Mouse (Mus musculus) forelimb bud, embryonic 11.5 days (tissue): ENCODE results near the gene Gabrr1.
"Not testable (repeated sequence)": the region's sequence is repeated elsewhere in the genome, so short reads cannot be mapped to it uniquely, and the experiment has no call there.

ENCODE experiments used
- DNase-seq: peaks from one replicate; pipeline ENCODE4 v3.0.0-alpha.2; 2012; ENCODE audit warnings: low read depth, low spot score

Gabrr1 gene

DNA sequence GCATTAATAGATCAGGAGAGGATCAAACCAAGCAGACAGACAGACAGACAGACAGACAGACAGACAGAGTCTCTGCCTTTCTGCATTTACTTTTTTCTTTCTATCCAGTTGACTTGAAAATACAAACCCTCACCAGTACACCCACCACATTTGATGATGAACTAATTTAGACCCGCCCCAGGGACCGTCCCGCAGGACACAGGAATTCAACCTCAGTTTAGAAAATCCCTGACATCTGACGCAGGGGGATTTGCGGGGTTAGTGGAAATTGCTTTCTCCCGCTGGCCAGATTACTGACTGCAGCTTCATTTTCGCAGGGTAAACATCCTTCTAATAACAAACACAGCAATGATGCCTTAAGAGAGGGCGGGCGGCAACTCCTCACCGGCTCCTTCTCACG, at the start of gene Gabrr1:
Gene Gabrr1, plus strand, starts transcription at position 301 of the 400 bp plus-strand sequence.
- no peak for DNase-seq

DNA sequence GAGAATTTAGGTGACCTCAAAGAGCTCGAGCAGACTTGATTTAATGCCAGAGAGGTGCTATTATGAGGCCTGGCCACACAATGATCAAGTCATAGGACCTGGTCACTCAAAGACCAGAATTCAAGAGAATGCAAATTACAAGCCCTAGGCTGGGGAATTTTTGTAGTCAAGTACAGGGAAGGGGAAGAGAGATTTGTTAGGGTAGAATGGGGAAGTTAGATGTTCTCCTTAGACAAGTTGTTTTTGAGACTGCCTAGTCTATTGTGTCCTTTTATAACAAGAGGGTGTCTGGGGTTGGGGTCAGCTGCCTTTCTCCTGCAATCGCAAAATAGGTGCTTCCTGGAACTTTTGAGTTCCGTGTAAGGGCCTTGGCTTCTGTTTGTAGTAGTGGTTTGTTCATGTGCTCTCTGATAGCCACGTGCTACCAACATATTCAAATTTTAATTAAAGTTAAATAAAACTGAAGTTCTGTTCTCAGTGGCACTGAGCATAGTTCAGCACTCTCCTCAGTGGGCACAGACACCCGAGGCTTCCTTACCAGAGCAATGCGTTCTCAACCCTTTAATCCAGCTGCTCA, 33.1 kb upstream of the Gabrr1 start:
- DNase-seq = no peak

DNA sequence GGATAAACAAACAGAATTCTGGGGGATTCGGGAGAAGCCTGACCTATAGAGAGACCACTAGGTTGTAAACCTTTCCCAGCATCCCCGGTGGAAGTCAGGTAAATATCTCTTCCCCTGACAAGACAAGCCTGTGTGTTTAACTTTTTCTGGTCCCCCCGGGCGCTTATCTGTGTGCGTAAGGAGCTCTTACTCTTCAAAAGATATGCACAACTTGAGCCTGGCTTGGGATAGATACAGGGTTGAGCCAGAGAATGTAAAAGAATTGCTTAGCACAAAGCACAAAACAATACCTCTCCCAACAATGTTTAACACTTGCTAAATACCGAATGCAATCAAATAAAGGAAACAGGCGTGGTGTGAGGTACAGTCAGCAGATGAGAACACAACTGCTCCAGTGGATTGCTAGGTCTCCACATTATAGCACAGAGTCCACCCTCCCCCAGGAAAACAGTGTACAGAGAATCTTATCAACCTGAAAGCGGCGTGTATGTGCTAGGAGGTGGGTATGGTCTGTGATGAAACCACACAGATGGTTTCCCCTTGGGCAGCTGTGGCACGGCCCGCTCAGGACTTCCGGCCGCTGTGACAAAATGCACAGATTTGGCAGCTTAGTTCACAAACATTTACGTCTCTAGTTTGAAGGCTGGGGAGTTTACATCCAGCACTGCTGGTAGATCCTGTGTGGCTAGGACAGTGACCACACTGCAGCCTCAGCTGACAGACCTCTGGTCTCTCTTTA, 22.4 kb upstream of the Gabrr1 start:
- no peak for DNase-seq

DNA sequence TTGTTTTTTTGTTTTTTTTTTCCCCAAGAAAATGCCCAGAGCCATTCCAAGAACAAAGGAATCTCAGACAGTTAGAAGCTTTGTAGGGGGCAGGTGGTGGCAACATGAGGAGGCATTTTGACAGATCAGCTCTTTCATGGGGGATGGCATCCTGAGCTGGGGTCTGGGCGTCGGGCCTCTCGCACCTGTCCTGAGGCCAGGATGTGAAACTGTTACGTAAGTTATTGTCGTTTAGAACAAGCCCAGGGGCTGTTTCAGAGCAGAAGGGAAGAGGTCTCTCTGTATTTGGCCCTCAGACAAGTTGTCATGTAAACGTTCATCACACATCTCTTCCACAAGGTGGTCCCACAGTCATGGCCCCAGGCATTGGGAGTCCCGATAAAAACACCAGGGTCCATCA, 21.5 kb upstream of the Gabrr1 start:
- DNase-seq = no peak

DNA sequence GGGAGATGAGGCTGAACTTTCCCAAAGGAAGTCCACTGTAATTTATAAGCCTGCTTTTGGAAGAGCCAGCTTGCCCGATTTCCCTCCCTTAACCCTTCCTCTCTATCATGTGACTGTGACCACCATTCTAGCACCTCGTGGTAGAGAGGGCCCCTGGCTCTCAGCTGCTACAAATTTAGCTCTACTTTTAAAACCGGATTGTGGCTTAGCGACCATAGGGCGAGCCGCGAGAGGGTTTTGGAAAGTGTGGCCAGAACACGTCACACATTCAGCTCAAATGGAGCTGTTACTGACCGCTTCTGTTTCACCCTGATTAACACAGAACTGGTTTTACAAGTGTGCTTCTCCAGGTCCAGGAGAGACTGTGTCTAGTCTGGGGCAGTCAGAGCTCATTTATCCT, 21.0 kb upstream of the Gabrr1 start:
- DNase-seq = no peak

DNA sequence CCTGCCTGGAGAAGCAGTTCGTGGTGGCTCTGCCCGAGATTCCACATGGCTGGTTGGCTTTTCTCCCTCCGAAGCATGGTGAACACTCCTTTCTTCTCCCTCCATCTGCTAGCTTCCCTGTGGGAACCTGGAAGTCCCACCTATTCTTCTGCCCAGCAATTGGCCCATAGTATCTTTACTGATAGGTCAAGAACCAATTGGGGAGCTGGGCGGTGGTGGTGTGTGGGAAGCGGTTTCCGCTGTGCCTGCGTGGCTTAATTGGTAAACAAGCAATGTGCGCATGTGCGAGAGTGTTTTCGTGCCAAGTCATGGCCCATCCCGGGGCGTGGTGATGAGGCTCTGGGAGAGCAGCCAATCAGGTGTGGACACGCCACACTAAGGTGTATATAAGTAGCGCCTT, 19.5 kb upstream of the Gabrr1 start:
- DNase-seq = not testable (repeated sequence)

DNA sequence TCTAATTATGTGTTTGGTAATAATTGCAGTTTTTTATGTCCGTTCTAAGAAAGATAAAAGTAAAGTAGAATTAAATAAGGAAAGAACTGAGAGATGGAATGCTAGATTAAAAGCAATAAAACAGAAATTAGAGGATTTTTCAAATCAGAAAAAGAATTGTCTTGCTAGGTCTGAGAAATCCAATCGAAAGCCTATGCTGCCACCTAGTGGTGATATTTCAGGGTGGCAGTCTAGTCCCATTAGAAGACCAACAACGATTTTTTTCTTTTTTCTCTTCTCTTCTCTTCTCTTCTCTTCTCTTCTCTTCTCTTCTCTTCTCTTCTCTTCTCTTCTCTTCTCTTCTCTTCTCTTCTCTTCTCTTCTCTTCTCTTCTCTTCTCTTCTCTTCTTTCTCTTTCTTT, 13.2 kb upstream of the Gabrr1 start:
- peak; percentile 80 for DNase-seq

DNA sequence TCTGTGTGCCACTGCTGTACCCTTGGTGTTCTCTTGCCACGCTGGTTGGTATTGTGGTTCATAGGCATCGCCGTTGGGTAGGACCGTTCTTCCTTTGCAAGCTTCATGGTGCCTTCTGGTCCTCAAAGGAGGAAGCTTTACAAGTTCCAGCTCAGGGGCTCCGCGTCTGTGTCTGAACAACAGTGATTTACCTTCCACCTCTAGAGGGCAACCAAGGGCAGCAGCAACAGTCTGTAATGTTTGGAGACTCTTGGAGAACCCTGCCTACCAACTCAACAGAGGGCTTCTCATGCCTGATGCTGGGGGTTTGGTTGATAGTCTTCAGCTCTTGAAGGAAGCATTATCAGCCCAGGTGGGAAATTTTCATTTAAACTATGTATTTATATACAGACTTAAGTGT, 7.8 kb upstream of the Gabrr1 start:
- peak; percentile 20 for DNase-seq

DNA sequence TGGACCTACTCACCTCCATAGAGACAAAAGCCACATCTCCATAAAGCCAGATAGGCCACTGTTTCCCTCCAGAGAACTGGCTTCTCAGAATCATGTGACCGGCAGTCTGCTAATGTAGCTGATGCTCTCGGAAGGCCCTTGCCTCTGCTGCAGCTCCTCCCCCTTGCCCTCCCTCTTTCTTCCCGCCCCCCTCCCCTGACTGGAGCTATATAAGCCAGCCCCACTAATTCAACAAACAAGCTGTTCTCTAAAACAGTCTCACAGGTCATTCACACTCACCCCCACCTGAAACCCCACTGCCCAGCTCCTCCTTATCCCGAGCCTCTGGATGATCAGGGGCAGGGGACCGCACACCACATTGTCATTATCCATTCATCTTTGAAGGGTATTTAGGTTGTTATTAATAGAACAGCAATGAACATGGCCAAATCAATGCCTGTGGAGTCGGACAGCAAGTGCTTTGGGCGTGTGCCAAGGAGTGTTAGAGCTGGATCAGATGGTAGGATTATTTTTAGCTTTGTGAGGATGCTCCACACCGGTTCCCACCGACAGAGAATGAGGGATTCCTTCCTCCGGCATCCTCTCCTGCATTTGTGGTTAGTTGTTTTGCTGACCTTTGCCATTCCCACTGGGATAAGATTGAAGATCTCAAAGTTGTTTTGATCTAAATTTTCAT, 6.8 kb upstream of the Gabrr1 start:
- no peak for DNase-seq

DNA sequence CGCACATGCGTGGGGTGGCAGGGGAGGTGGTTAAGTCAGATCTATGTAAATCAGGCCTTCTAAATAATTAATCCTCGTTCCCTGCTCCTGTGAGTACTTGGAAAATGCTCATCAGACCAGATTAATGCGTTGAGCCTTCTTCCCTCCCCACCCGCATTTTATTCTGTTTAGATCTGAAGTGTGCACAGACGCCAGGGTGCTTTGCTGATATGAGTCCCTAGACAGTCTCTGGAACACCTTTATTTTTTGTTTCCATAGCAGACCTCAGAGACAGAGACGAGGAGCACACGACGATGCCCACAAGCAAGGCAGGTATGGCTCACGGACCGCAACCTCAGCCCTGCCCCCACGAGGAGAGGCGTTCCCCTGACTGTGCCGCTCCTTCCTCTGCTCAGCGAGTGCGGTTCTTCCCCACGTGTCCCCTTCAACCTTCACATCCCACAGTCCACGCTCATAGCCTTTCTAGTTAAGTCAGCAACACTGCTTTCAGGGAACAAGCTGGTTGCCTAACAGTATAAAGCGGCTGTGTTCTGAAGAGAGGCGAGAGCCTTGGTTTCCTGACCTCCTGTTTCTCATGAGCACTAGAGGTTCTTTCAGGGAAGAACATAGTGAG, 14.5 kb downstream of the Gabrr1 start:
- DNase-seq = no peak

DNA sequence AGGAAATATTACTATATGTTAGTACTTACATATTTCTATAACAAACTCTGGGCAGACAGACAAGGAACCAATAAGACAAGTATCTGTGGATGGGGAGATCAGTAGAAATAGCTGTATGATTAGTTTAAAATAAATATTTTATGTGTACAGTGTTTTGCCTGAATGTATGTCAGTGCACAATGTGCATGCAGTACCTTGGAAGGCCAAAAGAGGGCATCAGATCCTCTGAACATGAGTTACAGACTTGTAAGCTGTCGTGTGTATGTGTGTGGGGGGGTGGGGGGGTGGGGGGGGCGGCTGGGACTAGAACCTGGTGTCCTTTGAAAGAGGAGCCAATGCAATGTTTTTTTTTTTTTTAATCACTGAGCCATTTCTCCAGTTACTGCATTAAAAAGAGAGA, 15.5 kb downstream of the Gabrr1 start:
- DNase-seq = peak; percentile 57

DNA sequence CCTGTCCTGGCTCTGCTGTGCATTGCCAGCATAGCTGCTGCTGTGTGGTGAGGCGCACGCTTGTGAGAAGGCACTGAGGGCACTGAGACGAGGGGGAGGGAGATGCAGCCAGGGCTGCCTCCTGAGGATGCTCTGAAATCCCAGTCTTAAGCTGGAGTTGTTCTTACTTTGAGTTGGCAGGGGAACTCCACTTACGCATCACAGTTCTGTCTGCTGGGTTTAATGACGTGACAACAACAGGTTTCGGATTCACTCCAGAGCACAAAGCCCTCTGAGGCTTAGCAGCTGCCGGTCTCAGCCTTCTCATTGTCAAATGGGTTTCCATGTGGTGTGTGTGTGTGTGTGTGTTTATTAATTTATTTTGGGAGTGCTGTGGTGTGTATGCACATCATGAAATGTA, 16.8 kb downstream of the Gabrr1 start:
- DNase-seq = no peak

DNA sequence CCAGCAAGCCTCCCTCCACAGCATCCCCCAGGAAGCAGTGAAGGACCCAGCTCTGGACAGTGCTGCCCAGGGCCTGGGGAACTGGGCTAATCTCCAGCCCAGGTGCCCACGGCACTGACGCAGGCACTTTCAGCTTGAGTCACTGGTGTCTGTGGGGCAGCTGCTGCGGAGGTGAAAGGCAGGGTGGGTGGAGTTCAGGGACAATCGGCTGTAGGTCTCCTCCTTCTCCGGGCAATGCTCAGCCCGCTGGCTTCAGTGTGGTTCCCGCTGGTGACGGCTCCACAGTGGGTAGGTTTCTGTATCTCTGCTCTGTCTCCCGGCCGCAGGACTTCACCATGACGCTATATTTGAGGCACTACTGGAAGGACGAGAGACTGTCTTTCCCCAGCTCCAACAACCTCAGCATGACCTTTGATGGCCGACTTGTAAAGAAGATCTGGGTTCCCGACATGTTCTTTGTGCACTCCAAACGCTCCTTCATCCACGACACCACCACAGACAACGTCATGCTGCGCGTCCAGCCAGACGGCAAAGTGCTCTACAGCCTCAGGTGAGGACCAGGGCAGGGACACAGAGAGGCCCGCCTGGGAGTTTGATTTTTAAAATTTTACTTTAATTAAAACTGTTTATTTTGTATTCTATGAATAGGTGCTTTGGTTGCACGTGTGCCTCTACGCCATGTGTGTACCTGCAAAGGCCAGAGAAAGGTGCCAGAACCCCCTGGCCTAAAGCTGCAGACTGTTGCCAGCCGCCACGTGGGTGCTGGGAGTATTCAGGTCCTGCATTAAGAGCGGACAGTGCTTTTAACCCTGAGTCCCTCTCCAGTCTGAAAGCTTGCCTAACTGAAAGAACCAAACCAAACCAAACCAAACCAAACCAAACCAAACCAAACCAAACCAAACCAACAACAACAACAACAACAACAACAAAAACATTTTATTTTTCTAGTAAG, 20.0 kb downstream of the Gabrr1 start:
- DNase-seq = no peak

DNA sequence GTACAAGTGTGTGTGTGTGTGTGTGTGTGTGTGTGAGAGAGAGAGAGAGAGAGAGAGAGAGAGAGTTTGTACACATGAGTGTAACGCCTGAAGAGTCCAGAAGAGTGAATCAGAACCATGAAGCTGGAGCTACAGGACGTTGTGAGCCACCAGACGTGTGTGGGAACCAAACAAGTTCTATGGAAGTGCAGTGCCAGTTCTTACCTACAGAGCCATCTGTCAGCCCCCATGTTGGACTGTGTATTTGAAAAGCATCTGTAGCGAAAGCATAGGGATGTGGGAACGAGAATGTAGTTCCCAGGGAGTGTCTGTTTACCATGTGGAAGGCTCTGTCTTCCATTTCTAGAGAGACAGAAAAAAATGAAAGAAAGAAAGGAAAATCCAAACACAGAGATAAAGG, 51.2 kb downstream of the Gabrr1 start:
- no peak for DNase-seq

DNA sequence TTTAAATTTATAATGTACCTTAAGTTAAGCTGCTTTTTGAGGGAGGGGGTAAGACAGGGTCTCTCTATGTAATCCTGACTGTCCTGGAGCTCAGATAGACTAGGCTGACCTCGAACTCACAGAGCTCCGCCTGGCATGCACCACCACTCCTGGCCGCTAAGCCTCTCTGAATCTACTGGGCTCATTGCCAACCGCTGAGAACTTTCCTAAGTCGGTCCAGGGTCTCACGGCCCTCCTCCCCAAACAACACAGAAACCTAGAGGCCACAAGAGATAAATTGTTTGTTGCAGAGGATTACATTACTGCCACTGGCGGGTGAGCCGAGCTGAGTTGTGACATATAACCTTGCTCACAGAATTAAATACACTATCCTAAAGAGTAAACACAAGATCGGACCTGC, 55.8 kb downstream of the Gabrr1 start:
- DNase-seq = peak; percentile 54

DNA sequence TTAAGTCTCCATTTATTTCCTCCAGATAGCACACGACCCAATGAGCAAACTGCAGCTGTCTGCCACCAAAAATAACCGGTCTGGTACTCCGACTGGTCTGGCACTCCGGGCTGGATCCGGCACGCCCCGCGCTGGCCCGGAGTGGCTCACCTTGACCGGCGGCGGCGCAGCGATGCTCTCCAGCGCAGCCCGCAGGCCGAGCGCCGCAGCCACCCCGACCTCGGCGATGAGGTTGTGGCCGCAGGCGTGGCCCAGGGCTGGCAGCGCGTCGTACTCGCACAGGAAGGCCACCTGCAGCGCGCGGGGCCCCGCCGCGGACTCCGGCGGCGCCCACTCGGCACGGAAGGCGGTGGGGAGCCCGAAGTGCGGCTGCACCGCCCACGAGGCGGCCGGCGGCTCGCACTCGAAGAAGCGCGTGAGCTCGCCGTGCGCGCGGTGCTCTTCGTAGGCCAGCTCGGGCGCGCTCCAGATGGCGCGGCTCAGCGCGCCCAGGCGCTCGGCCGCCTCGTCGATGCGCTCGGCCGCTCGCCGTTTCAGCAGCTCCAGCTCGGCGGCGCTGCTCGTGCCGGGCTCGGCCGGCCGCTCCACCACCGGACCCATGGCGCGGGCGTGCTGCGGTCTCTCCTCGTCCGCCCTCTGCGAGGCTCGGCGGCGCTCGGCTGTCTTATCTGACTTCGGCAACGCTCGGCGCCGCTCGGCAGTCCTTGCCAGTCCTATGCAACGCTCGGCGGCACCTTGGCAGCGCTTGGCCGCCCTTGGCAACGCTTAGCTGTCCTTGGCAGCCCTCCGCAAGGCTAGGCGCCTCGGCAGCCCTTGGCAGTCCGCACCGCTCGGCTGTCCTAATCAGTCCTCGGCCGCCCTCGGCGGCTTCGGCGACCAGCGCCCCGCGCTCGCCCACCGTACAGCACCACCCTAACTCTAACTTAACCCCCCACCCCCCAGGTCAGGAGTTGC, 56.7 kb downstream of the Gabrr1 start:
- DNase-seq = peak; percentile 69

DNA sequence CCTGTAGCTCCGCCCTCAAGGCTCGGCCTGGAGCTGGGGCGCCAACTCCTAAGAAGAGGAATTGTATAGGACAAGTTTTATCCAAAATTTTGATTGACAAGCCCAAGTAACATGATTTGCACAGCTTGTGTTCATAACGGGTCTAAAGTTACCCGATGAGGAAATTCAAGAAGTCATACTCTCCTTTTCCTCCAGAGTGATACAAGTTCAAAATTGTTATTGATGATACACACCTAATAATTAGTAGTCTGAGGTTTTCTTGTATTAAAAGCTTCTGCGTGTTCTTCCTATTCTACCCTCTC, 57.4 kb downstream of the Gabrr1 start, which contains the start of gene Pm20d2:
Gene Pm20d2, minus strand, starts transcription at position 3 of the 302 bp plus-strand sequence.
- DNase-seq = no peak

DNA sequence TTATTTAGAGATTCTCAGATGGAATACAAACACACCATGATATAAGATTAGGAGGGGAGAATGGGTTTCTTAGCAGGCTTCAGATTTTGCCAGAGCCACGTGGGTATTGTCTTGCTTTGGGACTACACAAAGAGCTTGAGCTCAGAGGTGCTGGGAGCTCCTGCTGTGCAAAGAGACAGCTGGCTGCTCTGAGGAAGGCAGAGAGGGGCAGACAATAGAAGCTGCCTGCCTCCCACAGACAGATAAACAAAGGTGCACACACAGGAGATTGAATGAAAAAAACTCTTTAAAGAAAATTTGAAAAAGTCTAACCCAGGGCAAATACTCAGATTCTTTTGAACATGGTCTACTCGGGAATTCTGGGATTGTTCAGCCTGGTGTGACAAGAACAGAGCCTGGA, 65.8 kb downstream of the Gabrr1 start:
- DNase-seq = no peak

DNA sequence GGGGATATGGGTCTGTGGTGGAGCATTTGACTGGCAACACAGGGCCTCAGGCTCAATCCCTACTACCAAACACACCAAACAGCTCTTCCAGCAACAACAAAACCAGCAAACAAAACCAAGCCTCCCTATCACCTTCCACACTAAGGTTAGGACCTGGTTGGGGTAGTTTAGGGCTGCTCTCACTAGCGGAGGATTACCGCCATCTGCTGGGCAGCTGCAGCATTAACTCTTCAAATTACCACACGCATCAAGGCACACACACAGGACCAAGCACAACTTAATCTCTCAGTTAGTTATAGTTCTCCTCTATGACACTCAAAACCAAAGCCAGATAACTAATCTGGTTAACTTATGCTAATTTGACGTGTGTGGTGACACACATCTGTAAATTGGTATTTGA, 72.4 kb downstream of the Gabrr1 start:
- peak; percentile 65 for DNase-seq

DNA sequence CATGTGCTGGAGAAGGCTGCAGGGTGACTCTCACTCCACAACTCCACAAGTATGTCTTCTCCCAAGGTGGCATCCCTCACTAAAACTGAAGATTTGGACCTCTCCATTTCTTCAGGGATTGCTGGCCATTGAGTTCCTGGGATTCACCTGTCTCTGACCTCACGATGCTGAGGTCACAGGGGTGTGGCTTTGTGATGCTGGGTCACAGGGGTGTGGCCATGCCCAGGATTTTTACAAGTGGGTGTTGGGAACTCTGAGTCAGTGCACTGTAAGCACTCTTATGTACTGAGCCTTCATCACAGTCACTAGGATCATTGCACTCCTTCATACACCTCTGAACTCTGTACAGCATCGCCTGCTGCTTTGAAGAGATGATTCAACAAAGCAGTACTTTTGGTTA, 75.2 kb downstream of the Gabrr1 start:
- no peak for DNase-seq
